Mouse (Mus musculus): ENCODE data around the gene Zfp536. TPM values are rescaled to one million over a fixed set of nuclear protein-coding genes. Genes with fewer than 3 reads are reported as not detected.

Zfp536 gene
- polyA plus RNA-seq, 1 experiment from 2014 or later = 8.2 TPM

DNA sequence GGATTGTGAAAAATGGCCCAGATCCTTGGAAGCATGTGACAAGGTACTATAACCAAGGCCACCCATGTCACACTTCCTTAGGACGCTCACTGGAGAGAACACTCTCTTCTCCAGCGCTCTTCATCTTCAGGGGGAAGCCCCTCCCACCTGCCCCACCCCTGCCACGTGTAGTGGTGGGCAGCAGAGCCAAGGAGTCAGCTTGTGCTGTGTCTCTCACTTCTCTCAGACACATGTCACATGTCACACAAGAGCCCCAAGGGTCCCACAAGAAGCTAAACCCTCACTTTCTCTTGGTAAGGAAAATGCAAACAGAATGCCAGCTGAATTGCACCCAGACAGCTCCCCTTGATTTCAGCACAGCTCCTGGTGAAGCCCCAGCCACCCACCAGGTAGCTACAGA lies 213.6 kb downstream of the Zfp536 start:
- Histone ChIP-seq H3K4me3 (no peak overlapping the region), H3K36me3 (no peaks in the 10 kb centered on the region), H3K9me3 (no peaks in the 10 kb centered on the region), H3K27me3 (no peaks in the 10 kb centered on the region), H3K4me2 (no peak overlapping the region), H3K27ac (no peak overlapping the region), H3K4me1 (peaks cover 20% of the 10 kb centered on the region), H3K9ac (no peak overlapping the region)
- WGBS = 50% methylated on average over 3 of the region's 3 CpGs
- ATAC-seq (ENCODE audit: insufficient number of reproducible peaks, low FRiP score, low TSS enrichment, low read depth) = no peak

GRCm38 (mm10) chr7:37559341-37559740 lies 214.1 kb downstream of the Zfp536 start:
- H3K9ac ChIP-seq = no peak overlapping the region
- 85% methylated on average over 6 of the region's 6 CpGs for WGBS
- H3K27ac ChIP-seq = no peak overlapping the region

DNA sequence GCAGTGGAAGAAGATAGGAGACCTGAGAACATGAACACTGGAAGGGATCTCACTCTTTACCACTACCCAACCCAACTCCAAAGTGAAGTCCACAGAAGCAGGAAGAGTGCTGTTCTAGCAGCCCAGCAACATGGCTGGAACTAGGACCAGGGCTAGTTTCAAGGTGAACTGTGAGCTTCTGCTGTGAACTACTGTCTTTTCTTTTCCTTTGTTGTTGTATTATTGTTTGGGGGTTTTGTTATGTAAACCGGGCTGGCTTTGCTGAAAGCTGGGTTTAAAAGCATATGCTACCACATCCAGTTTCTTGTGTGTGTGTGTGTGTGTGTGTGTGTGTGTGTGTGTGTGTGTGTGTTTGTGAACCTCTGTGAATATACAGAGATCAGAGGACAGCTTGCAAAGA lies 216.6 kb downstream of the Zfp536 start:
- WGBS = 80% methylated on average over 1 of the region's 1 CpGs
- no peak for ATAC-seq (ENCODE audit: insufficient number of reproducible peaks, low FRiP score, low TSS enrichment, low read depth)
- no peaks in the 10 kb centered on the region for H3K36me3 ChIP-seq
- H3K27me3 ChIP-seq = no peaks in the 10 kb centered on the region
- H3K9ac ChIP-seq = no peak overlapping the region
- no peak overlapping the region for H3K4me2 ChIP-seq
- no peak overlapping the region for H3K4me3 ChIP-seq
- H3K9me3 ChIP-seq = no peaks in the 10 kb centered on the region
- H3K4me1 ChIP-seq = peaks cover under 1% of the 10 kb centered on the region; the same call in 1 of the 2 replicates
- no peak overlapping the region for H3K27ac ChIP-seq

More at GRCm38 (mm10) chr7:37559341-37559740, 214.1 kb downstream of the Zfp536 start:
- H3K36me3 ChIP-seq = no peaks in the 10 kb centered on the region
- no peak for ATAC-seq (ENCODE audit: insufficient number of reproducible peaks, low FRiP score, low TSS enrichment, low read depth)
- H3K4me3 ChIP-seq = no peak overlapping the region
- H3K4me2 ChIP-seq = no peak overlapping the region
- no peaks in the 10 kb centered on the region for H3K27me3 ChIP-seq
- H3K4me1 ChIP-seq = peaks cover 20% of the 10 kb centered on the region
- H3K9me3 ChIP-seq = no peaks in the 10 kb centered on the region

DNA sequence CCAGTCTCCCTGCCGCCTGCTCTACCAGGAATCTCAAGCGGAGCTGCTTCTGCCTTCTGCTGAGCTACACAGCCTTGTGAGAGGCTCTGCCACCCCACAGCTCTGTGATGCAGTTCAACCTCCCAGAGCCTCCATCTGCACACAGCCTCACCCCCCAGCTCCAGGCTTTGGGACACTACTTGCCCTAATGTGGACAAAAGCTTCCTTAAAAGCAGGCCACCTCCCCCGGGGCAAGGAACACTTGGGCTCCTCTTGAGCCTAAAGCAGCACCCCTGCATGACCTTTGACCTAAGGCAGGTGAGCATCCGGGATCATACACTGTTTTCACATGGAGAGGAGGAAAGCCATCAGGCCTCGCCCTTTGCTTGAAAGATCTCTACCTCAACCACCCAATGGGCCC lies 219.0 kb downstream of the Zfp536 start:
- 83% methylated on average over 5 of the region's 5 CpGs for WGBS
- H3K4me1 ChIP-seq = no peaks in the 10 kb centered on the region
- H3K9ac ChIP-seq = no peak overlapping the region
- no peak overlapping the region for H3K27ac ChIP-seq
- no peaks in the 10 kb centered on the region for H3K36me3 ChIP-seq
- H3K4me2 ChIP-seq = no peak overlapping the region
- H3K4me3 ChIP-seq = no peak overlapping the region
- no peak for ATAC-seq (ENCODE audit: insufficient number of reproducible peaks, low FRiP score, low TSS enrichment, low read depth)
- H3K9me3 ChIP-seq = no peaks in the 10 kb centered on the region
- H3K27me3 ChIP-seq = no peaks in the 10 kb centered on the region

DNA sequence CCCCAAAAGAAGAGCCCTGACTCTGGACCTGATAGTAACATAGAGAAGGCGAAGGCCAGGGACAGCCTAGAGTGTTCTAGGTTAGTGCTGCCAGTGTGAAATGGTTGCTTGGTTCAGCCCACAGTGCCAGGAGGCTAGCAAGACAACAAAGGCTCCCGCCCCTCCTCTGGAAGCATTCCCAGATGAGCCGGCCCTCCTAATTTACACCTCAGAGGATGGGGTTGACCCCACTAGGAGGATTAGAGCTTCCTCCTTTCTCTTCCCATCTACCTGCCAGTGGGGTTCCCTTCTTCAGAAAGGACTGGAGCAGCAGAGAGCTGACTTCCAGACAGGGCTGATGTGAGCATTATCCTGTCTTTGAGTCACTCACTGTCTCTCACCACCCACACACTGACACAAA lies 219.8 kb downstream of the Zfp536 start:
- no peaks in the 10 kb centered on the region for H3K4me1 ChIP-seq
- WGBS = 56% methylated on average over 3 of the region's 3 CpGs

DNA sequence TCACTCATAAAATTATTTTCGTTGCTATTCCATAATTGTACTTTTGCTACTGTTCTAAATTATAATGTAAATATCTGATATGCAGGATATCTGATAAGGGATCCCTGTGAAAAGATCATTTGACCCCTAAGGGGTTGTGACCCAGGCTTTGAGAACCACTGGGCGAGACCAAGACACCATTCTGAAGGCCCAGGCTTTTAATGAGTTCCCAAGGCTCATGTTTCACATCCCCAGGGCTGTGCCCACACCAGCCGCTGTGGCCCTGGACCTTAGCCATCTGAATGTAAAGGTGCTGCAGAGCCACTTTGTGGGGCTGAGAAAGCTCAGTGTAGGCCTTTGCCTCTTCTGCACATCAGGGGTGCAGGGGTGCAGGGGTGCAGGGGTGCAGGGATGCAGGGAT lies 221.1 kb downstream of the Zfp536 start:
- Histone ChIP-seq H3K36me3 (no peaks in the 10 kb centered on the region), H3K27me3 (no peaks in the 10 kb centered on the region), H3K27ac (no peak overlapping the region), H3K9me3 (no peaks in the 10 kb centered on the region), H3K4me2 (no peak overlapping the region), H3K4me3 (no peak overlapping the region), H3K4me1 (no peaks in the 10 kb centered on the region), H3K9ac (no peak overlapping the region)
- ATAC-seq (ENCODE audit: insufficient number of reproducible peaks, low FRiP score, low TSS enrichment, low read depth) = no peak
- WGBS = 57% methylated on average over 3 of the region's 3 CpGs

More for the DNA sequence above, 219.8 kb downstream of the Zfp536 start:
- no peak overlapping the region for H3K27ac ChIP-seq
- no peaks in the 10 kb centered on the region for H3K27me3 ChIP-seq
- no peak overlapping the region for H3K9ac ChIP-seq
- no peak overlapping the region for H3K4me3 ChIP-seq
- H3K36me3 ChIP-seq = no peaks in the 10 kb centered on the region
- no peaks in the 10 kb centered on the region for H3K9me3 ChIP-seq
- no peak for ATAC-seq (ENCODE audit: insufficient number of reproducible peaks, low FRiP score, low TSS enrichment, low read depth)
- no peak overlapping the region for H3K4me2 ChIP-seq

GRCm38 (mm10) chr7:37548805-37549204 lies 224.6 kb downstream of the Zfp536 start:
- no peaks in the 10 kb centered on the region for H3K36me3 ChIP-seq
- no peak overlapping the region for H3K4me2 ChIP-seq
- no peaks in the 10 kb centered on the region for H3K9me3 ChIP-seq
- no peaks in the 10 kb centered on the region for H3K4me1 ChIP-seq
- no peak overlapping the region for H3K9ac ChIP-seq
- no peak overlapping the region for H3K4me3 ChIP-seq
- 53% methylated on average over 15 of the region's 15 CpGs for WGBS
- H3K27me3 ChIP-seq = no peaks in the 10 kb centered on the region
- ATAC-seq (ENCODE audit: insufficient number of reproducible peaks, low FRiP score, low TSS enrichment, low read depth) = no peak
- no peak overlapping the region for H3K27ac ChIP-seq

GRCm38 (mm10) chr7:37544011-37544410 lies 229.4 kb downstream of the Zfp536 start:
- Histone ChIP-seq H3K9me3 (no peaks in the 10 kb centered on the region), H3K9ac (no peak overlapping the region), H3K27ac (no peak overlapping the region), H3K4me1 (no peaks in the 10 kb centered on the region), H3K4me2 (no peak overlapping the region), H3K27me3 (no peaks in the 10 kb centered on the region), H3K4me3 (no peak overlapping the region), H3K36me3 (no peaks in the 10 kb centered on the region)
- 22% methylated on average over 6 of the region's 6 CpGs for WGBS
- no peak for ATAC-seq (ENCODE audit: insufficient number of reproducible peaks, low FRiP score, low TSS enrichment, low read depth)

- H3K9me3 ChIP-seq = no peaks in the 10 kb centered on the region
- WGBS = 84% methylated on average over 7 of the region's 7 CpGs
- no peaks in the 10 kb centered on the region for H3K4me1 ChIP-seq
- H3K4me2 ChIP-seq = no peak overlapping the region
- ATAC-seq (ENCODE audit: insufficient number of reproducible peaks, low FRiP score, low TSS enrichment, low read depth) = no peak
- no peak overlapping the region for H3K27ac ChIP-seq
- H3K4me3 ChIP-seq = no peak overlapping the region
- no peak overlapping the region for H3K9ac ChIP-seq
- no peaks in the 10 kb centered on the region for H3K27me3 ChIP-seq
- H3K36me3 ChIP-seq = no peaks in the 10 kb centered on the region
These were observed 230.5 kb downstream of the Zfp536 start for GRCm38 (mm10) chr7:37542951-37543350.

DNA sequence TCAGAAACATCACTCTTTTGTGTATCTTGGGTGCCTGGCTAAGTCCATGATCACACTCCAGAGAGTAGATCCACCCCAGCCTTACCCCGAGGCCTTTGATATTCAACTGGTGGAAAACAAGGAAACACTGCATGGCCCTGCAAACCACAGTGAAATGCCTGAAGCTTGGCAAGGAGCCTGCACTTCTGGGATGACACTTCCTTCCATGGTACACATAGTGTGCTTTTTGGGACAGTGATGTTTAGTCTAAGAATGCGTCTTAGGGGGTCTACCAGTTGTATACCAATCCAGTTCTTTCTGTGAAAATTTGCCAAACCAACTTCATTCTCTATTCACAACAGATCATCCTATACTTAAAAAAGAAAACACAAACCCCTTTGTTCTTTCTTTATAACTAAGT lies 242.3 kb downstream of the Zfp536 start:
- no peak for ATAC-seq (ENCODE audit: insufficient number of reproducible peaks, low FRiP score, low TSS enrichment, low read depth)
- no peaks in the 10 kb centered on the region for H3K27me3 ChIP-seq
- H3K9ac ChIP-seq = no peak overlapping the region
- H3K36me3 ChIP-seq = no peaks in the 10 kb centered on the region
- H3K27ac ChIP-seq = no peak overlapping the region
- H3K4me3 ChIP-seq = no peak overlapping the region
- peaks cover 5% of the 10 kb centered on the region; the same call in 1 of the 2 replicates for H3K4me1 ChIP-seq
- no peaks in the 10 kb centered on the region for H3K9me3 ChIP-seq
- 81% methylated on average over 2 of the region's 2 CpGs for WGBS
- no peak overlapping the region for H3K4me2 ChIP-seq

GRCm38 (mm10) chr7:37528311-37528710 lies 245.1 kb downstream of the Zfp536 start:
- ATAC-seq (ENCODE audit: insufficient number of reproducible peaks, low FRiP score, low TSS enrichment, low read depth) = no peak
- Histone ChIP-seq H3K27ac (no peak overlapping the region), H3K4me1 (peaks cover 5% of the 10 kb centered on the region; the same call in 1 of the 2 replicates), H3K9me3 (no peaks in the 10 kb centered on the region), H3K4me2 (no peak overlapping the region), H3K9ac (no peak overlapping the region), H3K27me3 (no peaks in the 10 kb centered on the region), H3K4me3 (no peak overlapping the region), H3K36me3 (no peaks in the 10 kb centered on the region)
- WGBS = 86% methylated on average over 9 of the region's 9 CpGs

GRCm38 (mm10) chr7:37527890-37528289 lies 245.6 kb downstream of the Zfp536 start:
- Histone ChIP-seq H3K4me1 (peaks cover 5% of the 10 kb centered on the region; the same call in 1 of the 2 replicates), H3K36me3 (no peaks in the 10 kb centered on the region), H3K4me3 (no peak overlapping the region), H3K9ac (no peak overlapping the region), H3K4me2 (no peak overlapping the region), H3K9me3 (no peaks in the 10 kb centered on the region), H3K27me3 (no peaks in the 10 kb centered on the region), H3K27ac (no peak overlapping the region)
- 57% methylated on average over 2 of the region's 2 CpGs for WGBS
- no peak for ATAC-seq (ENCODE audit: insufficient number of reproducible peaks, low FRiP score, low TSS enrichment, low read depth)

GRCm38 (mm10) chr7:37521407-37521806 lies 252.0 kb downstream of the Zfp536 start:
- Histone ChIP-seq H3K9ac (no peak overlapping the region), H3K4me3 (no peak overlapping the region), H3K27ac (no peak overlapping the region), H3K27me3 (no peaks in the 10 kb centered on the region), H3K9me3 (no peaks in the 10 kb centered on the region), H3K4me2 (no peak overlapping the region), H3K4me1 (no peaks in the 10 kb centered on the region), H3K36me3 (no peaks in the 10 kb centered on the region)
- WGBS = 77% methylated on average over 2 of the region's 2 CpGs
- no peak for ATAC-seq (ENCODE audit: insufficient number of reproducible peaks, low FRiP score, low TSS enrichment, low read depth)

All from limb, embryonic 15.5 days (tissue).